Mouse (Mus musculus) midbrain, embryonic 15.5 days (tissue): Measurements from ENCODE around the gene Tubb4b. TPM values are rescaled to one million over a fixed set of nuclear protein-coding genes. Genes with fewer than 3 reads are reported as not detected.

ENCODE experiments used
- ATAC-seq: fragments of 200-750 bp; cut with Nextera tagmentation; replicated peaks from 2 replicates; pipeline ENCODE4 v1.8.0; 2017; ENCODE audit warnings: moderate TSS enrichment
- H3K27ac ChIP-seq: fragments of 300-500 bp; sonication (generic); 2 replicates; pipeline ENCODE4 v1.5.1; 2015; ENCODE audit warnings: mild to moderate bottlenecking, inconsistent platforms
- H3K27me3 ChIP-seq: fragments of 300-500 bp; sonication (generic); replicated peaks from 2 replicates; pipeline ENCODE4 v1.6.1; 2015; ENCODE audit warnings: inconsistent platforms
- H3K36me3 ChIP-seq: fragments of 300-500 bp; sonication (generic); replicated peaks from 2 replicates; pipeline ENCODE4 v1.6.1; 2015; ENCODE audit warnings: inconsistent platforms
- H3K4me1 ChIP-seq: fragments of 300-500 bp; sonication (generic); 2 replicates; pipeline ENCODE4 v1.6.1; 2015; ENCODE audit warnings: inconsistent platforms
- H3K4me2 ChIP-seq: fragments of 300-500 bp; sonication (generic); 2 replicates; pipeline ENCODE4 v1.6.1; 2015; ENCODE audit warnings: inconsistent platforms, mild to moderate bottlenecking, moderate library complexity
- H3K4me3 ChIP-seq: fragments of 300-500 bp; sonication (generic); 2 replicates; pipeline ENCODE4 v1.5.1; 2015; ENCODE audit warnings: mild to moderate bottlenecking, inconsistent platforms
- H3K9ac ChIP-seq: fragments of 300-500 bp; sonication (generic); 2 replicates; pipeline ENCODE4 v1.6.1; 2015; ENCODE audit warnings: mild to moderate bottlenecking, inconsistent platforms
- H3K9me3 ChIP-seq: fragments of 300-500 bp; sonication (generic); 2 replicates; pipeline ENCODE4 v1.6.1; 2016; ENCODE audit warnings: inconsistent platforms
- WGBS: fragments of 180-500 bp; shearing (Covaris S2); methylation state at CpG from one replicate; pipeline ENCODE4 v1.1.7; 2015; ENCODE audit warnings: mixed read lengths; 5-methylcytosine and 5-hydroxymethylcytosine counted together
- polyA plus RNA-seq: library from polyadenylated mRNA; unstranded; fragments of >200 nt; fragmentation: Nextera tagmentation; extraction: Ambion mirVana; gene quantifications from 2 replicates; pipeline ENCODE4 v1.2.1, GENCODE M21; 2015

The Tubb4b gene
- polyA plus RNA-seq, 1 experiment from 2014 or later: 364 TPM

DNA sequence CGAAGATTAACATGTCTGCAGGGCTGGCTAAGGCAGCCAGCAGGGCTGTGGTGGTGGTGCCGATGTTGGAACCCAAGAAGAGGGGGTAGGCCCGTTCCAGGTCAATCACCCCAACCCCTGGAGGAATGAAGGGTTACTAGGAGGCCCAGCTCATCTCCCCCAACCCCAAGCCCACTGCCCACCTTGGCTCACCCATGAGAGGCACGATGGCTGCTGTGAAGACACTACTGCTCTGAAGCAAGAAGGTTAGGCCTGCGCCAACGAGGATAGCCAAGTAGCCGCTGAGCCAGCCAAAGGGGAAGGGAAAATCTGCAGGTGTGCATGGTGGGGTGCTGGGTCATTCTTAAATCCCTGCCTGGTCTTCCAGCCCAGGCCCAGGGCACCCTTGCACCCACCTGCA lies 6.1 kb upstream of the Tubb4b start:
- 81% methylated on average over 7 of the region's 7 CpGs for WGBS
- ATAC-seq: no peak

DNA sequence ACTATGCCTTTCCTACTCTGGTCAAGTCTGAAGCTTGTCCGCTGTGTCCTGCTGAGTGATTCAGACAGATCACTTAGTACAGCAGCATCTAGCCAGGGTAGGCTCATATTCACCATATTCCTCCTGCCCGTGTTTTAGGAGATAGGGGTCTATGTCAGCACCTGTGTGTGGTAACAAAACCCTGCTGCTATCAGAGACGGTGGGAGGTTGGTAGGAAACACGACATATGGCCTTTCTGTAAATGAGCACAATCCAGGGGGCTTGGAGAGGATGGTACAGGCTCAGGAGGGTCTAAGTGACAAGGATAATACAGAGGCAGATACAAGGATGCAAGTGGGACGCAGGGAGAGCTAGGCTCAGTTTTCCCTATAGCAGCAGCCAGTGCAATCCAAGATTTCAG lies 5.1 kb upstream of the Tubb4b start:
- no peak overlapping the region for H3K4me2 ChIP-seq
- H3K9me3 ChIP-seq: no peaks in the 10 kb centered on the region
- no peak overlapping the region for H3K27ac ChIP-seq
- H3K36me3 ChIP-seq: no peaks in the 10 kb centered on the region
- H3K27me3 ChIP-seq: no peaks in the 10 kb centered on the region
- H3K4me1 ChIP-seq: peaks cover 12% of the 10 kb centered on the region
- no peak overlapping the region for H3K4me3 ChIP-seq
- H3K9ac ChIP-seq: no peak overlapping the region
- 82% methylated on average over 5 of the region's 5 CpGs for WGBS
- ATAC-seq: no peak

More for the DNA sequence above, 6.1 kb upstream of the Tubb4b start:
- H3K4me1 ChIP-seq: peaks cover 9% of the 10 kb centered on the region
- H3K27me3 ChIP-seq: peaks cover 6% of the 10 kb centered on the region; the same call in 1 of the 2 replicates
- no peak overlapping the region for H3K9ac ChIP-seq
- H3K27ac ChIP-seq: no peak overlapping the region
- no peak overlapping the region for H3K4me3 ChIP-seq
- H3K36me3 ChIP-seq: no peaks in the 10 kb centered on the region
- H3K4me2 ChIP-seq: no peak overlapping the region
- H3K9me3 ChIP-seq: no peaks in the 10 kb centered on the region

DNA sequence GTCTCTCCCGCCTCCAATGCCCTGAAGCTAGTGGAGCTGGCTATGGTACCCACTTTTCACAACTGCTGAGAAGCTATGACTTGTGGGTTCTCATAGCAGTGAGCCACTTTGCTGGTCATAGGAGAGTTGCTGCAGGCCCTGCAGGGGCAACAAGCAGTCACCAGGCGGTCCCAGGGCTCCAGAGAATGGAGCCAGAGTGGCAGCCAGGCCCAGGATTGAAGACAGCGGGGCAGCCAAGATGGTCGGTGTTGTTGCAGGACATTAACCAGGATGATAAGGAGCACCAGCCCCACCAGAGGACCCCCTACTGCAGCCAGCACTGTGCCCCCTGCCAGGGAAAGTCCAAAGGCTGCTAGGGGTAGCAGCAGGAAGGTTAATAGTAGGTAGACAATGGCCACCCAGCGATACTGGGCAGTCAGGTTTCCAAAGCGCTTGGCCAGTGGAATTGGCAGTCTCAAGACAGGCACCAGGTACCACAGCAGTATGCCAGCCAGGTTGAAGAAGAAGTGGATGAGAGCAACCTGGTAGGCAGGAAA lies 4.6 kb upstream of the Tubb4b start:
- 67% methylated on average over 6 of the region's 6 CpGs for WGBS
- Histone ChIP-seq H3K4me2 (peak overlapping the region; percentile 28; the same call in 1 of the 2 replicates), H3K36me3 (no peaks in the 10 kb centered on the region), H3K9me3 (no peaks in the 10 kb centered on the region), H3K9ac (no peak overlapping the region), H3K27me3 (no peaks in the 10 kb centered on the region), H3K4me3 (no peak overlapping the region), H3K4me1 (peaks cover 12% of the 10 kb centered on the region), H3K27ac (no peak overlapping the region)
- no peak for ATAC-seq

DNA sequence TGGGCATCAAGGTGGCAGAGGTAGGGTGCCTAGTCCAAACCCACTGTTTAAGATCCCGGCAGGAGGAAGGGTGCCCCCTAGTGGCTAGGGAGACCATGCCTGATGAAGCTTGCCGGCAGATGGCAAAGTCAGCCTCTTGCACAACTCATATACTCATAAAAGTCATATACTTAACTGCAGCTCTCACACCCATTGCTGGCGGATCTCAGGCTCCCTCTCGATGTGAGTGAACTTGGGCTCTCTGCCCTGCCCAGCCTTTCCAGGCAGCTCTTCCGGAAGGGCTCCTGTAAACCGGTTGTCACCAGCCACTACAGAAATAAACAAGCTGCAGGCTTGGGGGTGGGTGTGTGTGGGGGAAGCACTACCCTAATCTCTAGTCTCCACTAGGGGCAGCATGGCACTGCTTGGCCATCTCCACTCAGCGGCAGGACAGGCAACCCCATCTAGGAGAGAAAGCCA lies 4.0 kb upstream of the Tubb4b start:
- under 1% methylated on average over 7 of the region's 7 CpGs for WGBS
- no peak overlapping the region for H3K9ac ChIP-seq

DNA sequence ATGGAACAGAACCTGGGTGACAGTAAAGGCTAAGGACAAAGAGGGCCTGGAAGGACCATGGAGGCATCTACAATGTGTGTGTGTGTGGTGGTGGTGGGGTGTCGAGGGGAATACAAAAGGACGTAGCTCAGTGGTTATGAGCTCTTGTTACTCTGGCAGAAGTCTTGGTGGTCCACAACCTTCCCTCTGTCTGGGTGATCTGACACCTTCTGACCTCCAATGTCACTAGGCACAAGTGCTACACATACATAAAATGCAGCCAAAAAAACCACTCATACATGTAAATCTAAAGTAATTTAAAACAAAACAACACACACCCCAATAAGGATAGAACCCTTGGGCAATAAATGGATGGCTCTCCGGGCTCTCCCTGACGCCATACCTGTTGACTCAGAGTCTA lies 2.9 kb upstream of the Tubb4b start:
- Histone ChIP-seq H3K9me3 (no peaks in the 10 kb centered on the region), H3K36me3 (no peaks in the 10 kb centered on the region), H3K4me3 (no peak overlapping the region), H3K9ac (no peak overlapping the region), H3K4me1 (peaks cover 20% of the 10 kb centered on the region), H3K4me2 (no peak overlapping the region), H3K27ac (no peak overlapping the region), H3K27me3 (no peaks in the 10 kb centered on the region)
- WGBS: 94% methylated on average over 4 of the region's 4 CpGs
- no peak for ATAC-seq

More for the DNA sequence above, 4.0 kb upstream of the Tubb4b start:
- no peak for ATAC-seq
- no peaks in the 10 kb centered on the region for H3K27me3 ChIP-seq
- peak overlapping the region; percentile 44 for H3K27ac ChIP-seq
- peaks cover 16% of the 10 kb centered on the region for H3K4me1 ChIP-seq
- H3K9me3 ChIP-seq: no peaks in the 10 kb centered on the region
- H3K36me3 ChIP-seq: no peaks in the 10 kb centered on the region
- no peak overlapping the region for H3K4me3 ChIP-seq
- peak overlapping the region; percentile 28; the same call in 1 of the 2 replicates for H3K4me2 ChIP-seq

DNA sequence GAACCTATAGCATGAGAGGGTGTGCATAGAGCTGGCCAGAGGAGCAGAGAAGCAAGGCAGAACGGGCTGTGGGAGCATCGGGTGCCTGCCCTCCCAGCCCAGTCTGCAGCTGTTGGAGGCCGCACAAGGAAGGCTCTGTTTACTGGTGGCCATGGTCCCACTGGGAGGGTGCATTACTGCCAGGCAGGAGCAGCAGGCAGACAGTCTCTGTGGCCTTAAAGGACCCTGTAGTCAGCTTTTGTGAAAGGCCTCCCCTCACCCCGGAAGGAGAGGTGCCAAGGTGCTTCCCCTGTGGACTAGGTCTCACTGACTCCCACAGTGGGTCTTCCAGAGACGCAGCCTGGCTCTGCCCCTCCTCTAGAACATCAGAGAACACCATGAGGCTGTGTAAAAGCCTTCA lies 2.4 kb upstream of the Tubb4b start:
- Histone ChIP-seq H3K27me3 (no peaks in the 10 kb centered on the region), H3K27ac (no peak overlapping the region), H3K36me3 (no peaks in the 10 kb centered on the region), H3K9me3 (no peaks in the 10 kb centered on the region), H3K9ac (no peak overlapping the region), H3K4me2 (no peak overlapping the region), H3K4me1 (peaks cover 20% of the 10 kb centered on the region), H3K4me3 (no peak overlapping the region)
- WGBS: 83% methylated on average over 5 of the region's 5 CpGs
- no peak for ATAC-seq

DNA sequence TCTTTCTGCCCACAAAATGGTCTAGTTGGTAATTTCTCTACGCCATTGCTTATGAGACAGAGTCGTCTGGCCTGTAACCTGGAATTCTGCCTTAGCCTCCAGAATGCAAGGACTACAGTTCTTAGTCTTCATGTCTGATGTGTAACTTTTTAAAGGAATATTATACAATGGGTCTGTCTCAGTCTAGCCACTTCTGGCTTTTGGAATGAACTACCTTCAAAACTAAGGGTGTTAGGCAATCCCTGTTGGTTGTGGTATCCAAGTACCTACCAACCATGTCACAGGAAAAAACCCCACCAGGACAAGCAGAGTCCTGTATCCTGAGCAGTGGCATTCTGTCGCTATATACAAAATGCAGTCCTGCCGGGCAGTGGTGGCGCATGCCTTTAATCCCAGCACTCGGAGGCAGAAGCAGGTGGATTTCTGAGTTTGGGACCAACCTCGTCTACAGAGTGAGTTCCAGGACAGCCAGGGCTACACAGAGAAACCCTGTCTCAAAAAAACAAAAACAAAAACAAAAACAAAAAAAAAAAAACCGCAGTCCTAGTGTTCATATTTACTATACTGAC lies 1.4 kb upstream of the Tubb4b start:
- Histone ChIP-seq H3K4me3 (no peak overlapping the region; the same call in 1 of the 2 replicates), H3K27me3 (no peaks in the 10 kb centered on the region), H3K9ac (no peak overlapping the region), H3K9me3 (no peaks in the 10 kb centered on the region), H3K36me3 (no peaks in the 10 kb centered on the region), H3K4me1 (peaks cover 20% of the 10 kb centered on the region), H3K4me2 (peak overlapping the region; percentile 51; the same call in 1 of the 2 replicates), H3K27ac (0 out of 2 replicates have a peak overlapping the region, but pooled peaks have one; percentile 99)
- WGBS: 71% methylated on average over 8 of the region's 8 CpGs
- no peak for ATAC-seq

DNA sequence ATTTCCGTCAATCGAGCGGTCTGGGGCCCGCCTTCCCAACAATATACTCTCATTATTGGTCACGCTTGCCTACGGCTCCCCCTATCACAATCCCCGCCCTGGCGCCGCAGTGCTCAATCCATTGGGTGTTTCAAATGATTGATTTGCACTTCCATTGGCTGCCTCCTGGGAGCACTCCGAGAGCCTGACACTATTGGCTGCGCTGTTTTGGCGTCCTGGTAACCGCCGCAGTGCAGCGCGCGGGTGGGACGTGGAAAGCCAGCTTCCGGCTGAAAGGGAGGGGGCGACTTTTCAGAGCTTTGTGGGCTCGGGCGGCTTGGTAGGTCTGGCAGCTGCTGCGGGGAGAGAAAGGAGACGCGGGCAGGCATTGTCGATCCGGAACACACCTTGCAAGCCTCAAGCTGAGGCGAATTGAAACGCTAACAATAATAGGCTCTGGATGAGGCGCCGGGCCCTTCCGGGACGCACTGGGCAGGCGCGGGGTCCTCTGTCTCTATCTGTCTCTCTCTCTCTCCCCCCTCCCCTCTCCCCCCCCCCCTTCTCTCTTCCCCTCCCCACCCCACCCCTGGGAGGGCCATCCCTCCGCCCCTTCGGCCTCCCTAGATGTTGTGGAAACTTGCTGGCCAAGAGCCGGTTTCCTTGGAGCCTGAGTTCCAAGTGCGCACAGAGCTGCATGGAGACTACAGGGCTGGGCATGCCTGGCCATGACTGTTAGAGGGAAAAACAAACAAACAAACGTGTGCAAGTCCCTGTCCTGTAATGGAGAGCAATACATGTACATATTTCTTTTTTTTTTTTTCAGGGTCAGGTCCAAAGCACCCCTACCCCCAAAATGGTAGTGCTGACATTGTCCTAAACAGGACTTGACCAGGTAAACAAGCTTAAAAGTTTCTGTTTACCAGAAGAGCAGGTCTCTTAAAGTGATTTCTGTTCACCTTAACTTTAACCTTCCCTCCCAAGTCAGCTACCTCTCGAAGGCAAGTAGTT lies 557 bp upstream of the Tubb4b start:
- Histone ChIP-seq H3K36me3 (no peaks in the 10 kb centered on the region), H3K4me1 (peaks cover 20% of the 10 kb centered on the region), H3K9ac (peak overlapping the region; percentile 77), H3K4me3 (peak overlapping the region; percentile 61), H3K27me3 (no peaks in the 10 kb centered on the region), H3K4me2 (peak overlapping the region; percentile 51), H3K9me3 (no peaks in the 10 kb centered on the region), H3K27ac (peak overlapping the region; percentile 99)
- peak; percentile 97 for ATAC-seq
- 2% methylated on average over 41 of the region's 41 CpGs for WGBS

DNA sequence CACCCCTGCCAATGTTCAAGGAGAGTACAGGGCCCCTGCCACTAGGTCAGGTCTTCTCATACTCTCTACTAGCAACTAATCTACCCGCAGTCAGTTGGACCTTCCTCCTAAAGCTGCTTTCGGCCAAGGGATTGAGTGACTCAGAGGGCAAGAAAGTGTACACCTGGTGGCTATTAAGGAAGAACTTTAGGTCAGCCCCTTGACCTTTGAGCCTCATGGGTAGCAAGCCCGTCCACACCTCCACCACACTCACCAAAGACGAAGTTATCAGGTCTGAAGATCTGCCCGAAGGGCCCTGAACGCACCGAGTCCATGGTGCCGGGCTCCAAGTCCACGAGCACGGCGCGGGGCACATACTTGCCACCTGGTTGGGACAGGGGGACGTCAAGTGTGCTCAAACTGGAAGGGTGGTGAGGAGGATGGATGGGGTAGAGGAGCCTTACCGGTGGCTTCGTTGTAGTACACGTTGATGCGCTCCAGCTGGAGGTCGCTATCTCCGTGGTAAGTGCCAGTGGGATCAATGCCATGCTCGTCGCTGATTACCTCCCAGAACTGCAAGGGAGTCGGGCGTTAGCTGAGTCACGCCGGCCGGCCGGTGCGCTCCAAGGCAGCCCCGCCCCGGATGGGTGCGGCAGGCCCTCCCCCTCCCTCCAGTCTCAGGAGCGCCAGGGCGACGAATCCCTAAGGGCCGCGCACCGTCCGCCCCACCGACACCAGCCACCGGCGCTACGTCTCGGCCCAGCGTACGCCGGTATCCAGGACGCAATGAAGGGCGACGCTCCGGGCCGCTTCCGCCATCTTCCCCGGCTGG lies 616 bp downstream of the Tubb4b start:
- Histone ChIP-seq H3K4me2 (peak overlapping the region; percentile 90), H3K4me1 (peaks cover 19% of the 10 kb centered on the region), H3K9me3 (no peaks in the 10 kb centered on the region), H3K27me3 (no peaks in the 10 kb centered on the region), H3K27ac (peak overlapping the region; percentile 92), H3K36me3 (no peaks in the 10 kb centered on the region), H3K9ac (peak overlapping the region; percentile 89), H3K4me3 (peak overlapping the region; percentile 98)
- 2% methylated on average over 53 of the region's 53 CpGs for WGBS
- ATAC-seq: no peak; the same call in 1 of the 2 replicates

DNA sequence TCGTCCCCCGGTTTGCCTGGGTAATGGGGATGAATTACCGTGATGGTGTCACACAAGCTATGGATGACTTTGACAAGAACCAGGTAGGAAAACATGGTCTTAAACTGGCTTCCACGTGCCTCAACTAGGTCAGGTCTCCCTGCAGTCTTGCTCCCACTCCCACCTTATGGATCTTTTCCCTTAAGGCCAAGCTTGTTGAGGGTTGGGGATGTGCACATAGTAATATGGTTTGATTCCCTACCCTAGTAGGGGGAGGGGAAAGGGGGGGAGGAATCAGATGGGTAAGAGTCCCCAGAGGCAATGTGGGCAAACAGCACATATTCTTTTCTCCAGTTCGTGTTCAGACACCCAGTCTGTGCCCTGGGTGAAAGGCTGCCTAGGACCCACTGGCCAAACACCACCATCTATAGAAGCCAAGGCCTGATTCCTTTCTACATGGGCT lies 3.1 kb downstream of the Tubb4b start:
- H3K9ac ChIP-seq: no peak overlapping the region
- H3K27ac ChIP-seq: no peak overlapping the region
- no peaks in the 10 kb centered on the region for H3K27me3 ChIP-seq
- no peaks in the 10 kb centered on the region for H3K36me3 ChIP-seq
- peaks cover 16% of the 10 kb centered on the region for H3K4me1 ChIP-seq
- H3K4me3 ChIP-seq: no peak overlapping the region
- WGBS: 80% methylated on average over 5 of the region's 5 CpGs
- no peak for ATAC-seq
- H3K4me2 ChIP-seq: no peak overlapping the region
- no peaks in the 10 kb centered on the region for H3K9me3 ChIP-seq

DNA sequence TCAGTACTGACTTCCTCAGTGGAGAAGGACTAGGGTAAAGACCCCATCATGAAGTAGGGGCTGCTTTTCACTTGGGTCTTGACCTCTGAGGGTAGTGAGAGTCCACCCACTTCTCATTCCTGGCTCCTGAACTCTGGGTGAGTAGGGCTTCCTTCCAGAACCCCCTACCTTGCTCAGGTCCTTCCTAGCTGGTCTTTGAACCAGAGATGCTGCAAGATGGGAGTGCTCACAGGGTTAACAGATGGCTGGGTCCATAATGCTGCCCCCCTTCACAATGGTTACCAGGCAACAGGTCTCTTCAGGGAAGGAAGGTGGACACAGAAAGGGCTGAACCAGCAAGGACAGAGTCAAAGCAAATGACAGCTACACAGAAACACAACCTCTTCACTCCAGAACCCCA lies 6.1 kb downstream of the Tubb4b start, which contains the start of gene Fam166a:
Fam166a (plus strand) TSS at position 301 of the 400 bp plus-strand sequence.
- Histone ChIP-seq H3K27me3 (no peaks in the 10 kb centered on the region), H3K36me3 (no peaks in the 10 kb centered on the region), H3K4me3 (no peak within 1 kb of the TSS), H3K9me3 (no peaks in the 10 kb centered on the region), H3K4me1 (peaks cover 4% of the 10 kb centered on the region), H3K9ac (no peak within 1 kb of the TSS), H3K27ac (no peak within 1 kb of the TSS), H3K4me2 (no peak within 1 kb of the TSS)
- ATAC-seq: no peak
